Mouse (Mus musculus) lung, adult 10 weeks (tissue): ENCODE data around the gene Zfp534. TPM values are rescaled to one million over a fixed set of nuclear protein-coding genes. Genes with fewer than 3 reads are reported as not detected.

Source experiments
- polyA plus RNA-seq: library from polyadenylated mRNA; stranded (reverse); fragments of 350-450 nt; fragmentation: Illumina TruSeq; extraction: RNeasy Lipid Tissue Mini Kit (QIAGEN cat#74804); gene quantifications from one replicate; pipeline ENCODE4 v1.2.3, GENCODE M21; 2014; ENCODE audit warnings: low read depth, low replicate concordance; ENCODE audit not compliant: insufficient read depth

Gene Zfp534
- not detected for polyA plus RNA-seq

DNA sequence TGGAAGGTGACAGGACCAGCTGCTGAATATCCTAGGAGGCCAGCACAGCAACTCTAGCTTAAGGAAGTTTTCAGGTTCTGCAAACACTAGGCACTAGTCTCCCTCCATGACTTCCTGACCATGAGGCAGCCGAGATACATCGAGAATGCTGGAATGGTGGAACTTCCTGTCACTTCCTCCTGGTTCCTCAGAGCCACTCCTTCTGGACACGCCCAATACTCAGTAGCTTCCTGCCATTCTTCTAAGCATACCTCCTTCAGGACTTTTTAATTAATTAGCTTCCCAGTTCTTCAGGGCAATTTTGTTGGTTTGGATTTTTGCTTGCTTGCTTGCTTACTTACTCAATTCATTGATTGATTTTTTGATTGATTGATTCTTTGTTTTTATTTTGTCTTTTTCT, at the start of gene Zfp534:
Gene Zfp534, minus strand, starts transcription at position 101 of the 400 bp plus-strand sequence.

GRCm38 (mm10) chr4:147642413-147642812, 59.9 kb downstream of the Zfp534 start, which contains the start of gene Zfp979:
Zfp979 (minus strand) TSS chr4:147642513.

Other genes with a start within 250 kb of the Zfp534 start
- gene Zfp982, start 210.1 kb downstream of the Zfp534 start, polyA plus RNA-seq: 1.8 TPM
- not detected for gene Gm16503, start 162.3 kb downstream of the Zfp534 start, polyA plus RNA-seq
- gene Zfp985, start 149.3 kb downstream of the Zfp534 start, polyA plus RNA-seq: not detected
- 2.2 TPM for gene Zfp979, start 60.0 kb downstream of the Zfp534 start, polyA plus RNA-seq
- gene Zfp984, start 107.2 kb upstream of the Zfp534 start, polyA plus RNA-seq: 13.0 TPM
- 3.1 TPM for gene Zfp933, start 145.8 kb upstream of the Zfp534 start, polyA plus RNA-seq
- gene Miip, start 166.3 kb upstream of the Zfp534 start, polyA plus RNA-seq: 19.0 TPM
- gene Fv1, start 166.4 kb upstream of the Zfp534 start, polyA plus RNA-seq: 2.6 TPM
- gene Mfn2, start 202.2 kb upstream of the Zfp534 start, polyA plus RNA-seq: 20.6 TPM
- 16.9 TPM for gene Plod1, start 234.2 kb upstream of the Zfp534 start, polyA plus RNA-seq
- gene 2510039O18Rik, start 238.3 kb upstream of the Zfp534 start, polyA plus RNA-seq: 26.4 TPM